Mouse (Mus musculus) spleen, adult 18-20 months (tissue): Measurements from ENCODE around the gene Ces2b.
"Not testable (repeated sequence)": the region's sequence is repeated elsewhere in the genome, so short reads cannot be mapped to it uniquely, and the experiment has no call there.

ENCODE experiments used
- DNase-seq, 2 experiments: peaks; one replicate each; pipeline ENCODE4 v3.0.0; 2022; ENCODE audit warnings: mixed read lengths in 2 of 2

Gene Ces2b

DNA sequence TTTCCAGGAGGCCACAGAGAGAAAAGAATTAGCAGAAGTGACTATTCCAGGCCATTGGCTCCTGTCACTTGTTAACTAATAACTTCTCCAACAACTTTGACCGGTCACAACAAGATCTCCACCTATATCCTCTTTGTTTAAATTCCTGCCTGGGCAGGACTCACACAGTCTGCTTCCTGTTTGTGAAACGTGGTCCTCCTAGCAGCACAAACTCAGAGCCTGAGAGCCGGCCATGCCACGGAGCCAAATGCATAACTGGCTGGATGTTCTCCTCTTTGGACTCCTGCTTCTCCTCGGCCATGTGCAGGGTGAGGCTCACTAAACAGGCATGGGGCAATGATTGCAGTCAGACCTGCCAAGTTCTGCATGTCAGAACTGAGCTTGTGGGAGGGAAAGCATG is at the start of gene Ces2b:
Gene Ces2b, plus strand, starts transcription at position 133 of the 400 bp plus-strand sequence.
- DNase-seq = no peak

DNA sequence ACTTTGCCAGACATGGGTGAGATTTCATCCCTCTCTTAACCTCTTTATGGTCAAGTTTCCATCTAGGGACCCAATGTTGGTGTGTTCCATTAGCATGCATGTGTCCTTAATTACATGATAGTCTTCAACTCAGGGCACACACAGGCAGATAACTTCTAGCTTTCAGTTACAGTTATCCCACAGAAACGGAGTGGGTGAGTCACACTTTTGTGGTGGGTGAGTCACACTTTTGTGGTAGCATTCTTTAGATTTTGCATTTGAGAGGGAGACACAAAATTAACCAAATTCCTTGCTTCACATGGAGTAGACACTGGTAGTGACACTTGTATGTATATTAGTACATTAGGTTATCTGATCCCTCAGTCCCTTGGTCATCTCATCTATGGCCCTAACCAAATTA is 44.3 kb upstream of the Ces2b start:
- no peak for DNase-seq

DNA sequence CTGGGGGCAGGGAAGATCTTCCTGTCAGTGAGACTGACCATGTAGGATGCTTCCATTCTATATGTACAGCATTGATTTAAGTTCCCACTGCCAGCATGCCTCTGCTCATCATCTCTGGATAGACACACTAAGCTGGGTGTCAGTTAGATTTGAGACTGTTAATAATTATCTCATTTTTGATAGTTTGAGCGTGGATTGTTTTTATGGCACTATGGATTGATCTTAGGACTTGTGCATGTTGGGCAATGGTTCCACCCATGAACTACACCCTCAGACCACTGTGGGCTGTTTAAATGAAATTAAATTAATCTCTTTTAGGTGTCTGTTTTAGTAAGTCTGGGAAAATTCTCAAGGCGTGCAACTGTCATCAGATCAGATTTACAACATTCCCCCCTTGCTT is 42.4 kb upstream of the Ces2b start:
- DNase-seq = no peak

DNA sequence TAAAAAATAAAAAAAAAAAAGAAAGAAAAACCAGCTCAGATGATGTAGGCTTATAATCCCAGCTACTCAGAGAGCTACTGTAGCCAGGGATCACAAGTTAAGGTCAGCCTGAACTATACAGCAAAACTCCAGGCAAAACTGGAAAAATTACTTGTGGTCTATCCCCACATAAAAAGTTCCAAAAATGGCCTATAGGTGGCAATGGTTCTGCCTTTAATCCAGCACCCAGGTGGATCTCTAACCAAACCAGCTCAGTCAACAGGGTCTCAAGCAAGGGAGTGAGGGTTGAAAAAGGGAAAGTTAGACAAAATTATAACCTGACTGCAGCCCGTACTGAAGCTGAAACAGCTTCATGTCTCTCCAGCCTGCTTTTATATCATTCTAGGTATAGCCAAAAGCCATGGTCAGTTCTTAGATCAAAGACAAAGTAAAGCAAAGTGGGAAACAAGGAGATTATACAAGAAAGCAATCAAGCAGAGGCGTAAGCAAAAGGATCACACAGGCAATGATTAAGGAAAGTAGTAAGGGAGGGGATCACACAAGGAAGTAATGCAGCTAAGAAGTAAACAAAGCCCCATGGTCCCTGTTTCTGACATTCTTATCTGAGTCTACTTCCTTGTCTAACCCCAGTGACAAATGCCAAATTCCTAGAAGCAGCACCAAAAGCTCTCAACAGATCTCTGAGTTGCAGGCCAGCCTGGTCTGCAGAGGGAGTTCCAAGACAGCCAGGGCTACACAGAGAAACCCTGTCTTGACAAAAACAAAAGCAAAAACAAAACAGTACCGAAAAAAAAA is 41.3 kb upstream of the Ces2b start:
- peak in 1 of 2 experiments; percentile 13 for DNase-seq

DNA sequence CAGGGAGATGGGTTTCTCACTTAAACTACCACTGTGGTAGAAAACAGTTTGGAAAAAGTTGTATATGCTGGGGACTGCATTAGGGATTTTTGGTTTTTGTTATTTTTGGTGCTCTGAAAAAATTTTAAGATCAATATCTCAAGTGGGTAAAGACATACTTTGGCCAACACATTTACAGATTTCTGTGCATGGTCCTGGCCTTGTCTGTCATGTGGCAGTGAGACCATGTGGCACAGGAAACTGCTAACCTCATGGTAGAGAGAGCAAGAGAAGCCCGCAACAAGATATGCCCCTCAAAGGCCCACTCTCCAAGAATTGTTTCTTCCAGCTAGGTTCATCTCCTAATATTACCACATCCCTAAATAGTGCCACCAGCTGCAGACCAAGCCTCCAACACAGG is 32.0 kb upstream of the Ces2b start:
- DNase-seq = no peak

DNA sequence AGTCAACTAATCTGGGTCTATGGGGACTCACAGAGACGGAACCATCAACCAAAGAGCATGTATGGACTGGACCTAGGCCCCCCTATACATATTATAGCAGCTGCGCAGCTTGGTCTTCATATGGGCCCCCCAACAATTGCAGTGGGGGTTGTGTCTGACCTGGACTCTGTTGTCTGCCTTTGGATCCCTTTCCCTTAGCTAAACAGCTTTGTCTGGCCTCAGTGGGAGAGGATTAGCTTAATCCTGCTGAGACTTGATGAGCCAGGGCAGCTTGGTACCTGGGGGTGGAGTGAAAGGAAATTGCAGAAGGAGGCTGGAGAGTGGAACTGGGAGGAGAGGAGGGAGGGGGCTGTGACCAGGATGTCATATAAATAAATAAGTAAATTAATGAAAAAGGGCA is 25.2 kb upstream of the Ces2b start:
- no peak for DNase-seq

DNA sequence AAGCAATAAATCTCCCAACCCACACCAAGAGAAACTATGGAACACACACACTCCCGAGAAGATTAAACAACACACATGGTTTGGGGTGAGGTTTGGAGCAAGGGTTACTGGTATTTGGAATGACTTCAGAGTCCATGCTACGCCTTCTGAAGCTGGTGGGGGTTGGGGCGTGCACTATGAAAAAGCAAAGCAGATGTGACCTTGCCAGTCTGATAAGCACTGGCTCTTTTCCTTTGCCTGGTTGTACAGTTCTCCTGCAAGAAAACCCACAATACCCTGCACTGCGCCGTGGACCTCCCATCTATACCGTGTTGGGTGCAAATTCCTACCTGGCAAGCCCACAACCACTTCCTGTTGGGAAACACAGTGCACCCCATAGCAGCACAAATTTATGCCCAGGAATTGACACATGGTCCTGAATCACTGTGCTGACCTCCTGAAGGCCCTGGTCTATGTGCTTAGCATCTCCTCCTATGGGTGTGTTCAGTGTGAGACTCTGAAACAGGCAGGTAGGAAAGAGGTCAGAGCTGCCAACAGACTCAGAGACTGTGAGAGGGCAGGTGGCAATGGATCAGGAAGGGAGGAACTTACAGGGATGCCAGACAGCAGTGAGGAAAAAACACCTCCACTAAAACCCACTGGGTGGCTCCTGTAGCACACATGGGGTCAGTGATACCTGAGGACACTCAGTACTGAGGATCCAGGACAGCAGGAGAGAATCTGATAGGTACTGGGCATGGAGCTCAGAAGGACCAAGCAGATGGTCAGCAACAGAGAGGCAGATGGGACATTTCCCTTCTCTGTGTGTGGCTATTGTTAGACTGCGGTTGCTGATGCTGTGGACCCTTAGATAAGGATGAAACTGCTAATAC is 22.6 kb upstream of the Ces2b start:
- DNase-seq = no peak

DNA sequence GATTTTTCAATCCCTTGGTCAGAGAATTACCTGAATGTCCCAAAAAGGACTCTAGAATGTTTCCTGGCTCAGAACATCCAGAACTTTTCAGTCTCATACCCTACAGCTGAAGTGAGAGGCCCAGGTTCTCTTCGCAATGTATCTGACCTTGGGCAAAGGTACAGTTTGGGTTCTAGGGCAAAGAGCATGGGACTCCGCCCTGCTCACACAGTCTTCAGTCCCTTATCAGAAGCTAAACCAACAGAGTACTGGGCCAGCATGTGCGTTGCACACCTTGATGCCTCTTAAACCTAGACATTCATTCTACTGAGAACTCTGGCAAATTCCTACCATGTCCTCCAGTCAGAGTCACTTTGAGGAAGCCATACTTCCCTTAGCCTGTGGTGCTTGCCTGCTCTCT is 21.9 kb upstream of the Ces2b start:
- no peak for DNase-seq

DNA sequence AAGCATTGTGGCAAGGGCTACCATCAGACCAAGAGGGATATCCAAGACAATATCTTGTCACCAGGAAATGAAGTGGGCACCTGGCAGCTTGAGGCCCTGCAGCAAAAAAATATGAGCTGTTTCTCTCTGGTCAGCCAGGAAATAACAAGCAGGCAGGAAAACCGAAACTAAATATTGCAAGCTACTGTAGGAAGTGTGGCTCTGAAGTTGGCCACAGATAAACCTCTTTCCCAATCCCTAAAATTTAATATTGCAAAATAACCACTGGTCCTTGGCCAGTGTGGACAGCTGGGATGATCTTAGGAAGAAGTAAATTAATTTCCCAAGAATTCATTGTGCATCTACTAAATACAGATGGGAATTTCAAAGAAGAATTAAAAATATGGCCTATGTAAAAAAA is 4.5 kb upstream of the Ces2b start:
- DNase-seq = no peak

DNA sequence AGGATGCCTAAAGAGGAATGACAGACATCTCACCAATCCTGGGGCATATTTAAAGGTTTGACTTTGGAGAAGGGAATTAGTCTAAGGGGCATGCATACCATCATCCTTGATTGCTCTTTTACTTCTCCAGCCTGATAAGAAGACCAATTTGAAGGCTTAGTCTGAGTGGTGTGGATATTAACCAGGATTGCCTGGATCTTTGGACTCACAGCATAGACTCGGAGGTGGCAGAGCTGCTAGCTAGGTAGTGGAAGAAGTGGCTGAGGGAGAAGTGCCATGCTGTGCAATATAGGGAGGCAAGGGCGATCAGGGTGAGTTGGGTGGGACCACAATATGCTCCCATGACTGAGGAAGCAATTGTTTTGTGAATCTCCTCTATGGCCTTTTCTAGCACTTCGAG is 3.2 kb upstream of the Ces2b start:
- no peak for DNase-seq

DNA sequence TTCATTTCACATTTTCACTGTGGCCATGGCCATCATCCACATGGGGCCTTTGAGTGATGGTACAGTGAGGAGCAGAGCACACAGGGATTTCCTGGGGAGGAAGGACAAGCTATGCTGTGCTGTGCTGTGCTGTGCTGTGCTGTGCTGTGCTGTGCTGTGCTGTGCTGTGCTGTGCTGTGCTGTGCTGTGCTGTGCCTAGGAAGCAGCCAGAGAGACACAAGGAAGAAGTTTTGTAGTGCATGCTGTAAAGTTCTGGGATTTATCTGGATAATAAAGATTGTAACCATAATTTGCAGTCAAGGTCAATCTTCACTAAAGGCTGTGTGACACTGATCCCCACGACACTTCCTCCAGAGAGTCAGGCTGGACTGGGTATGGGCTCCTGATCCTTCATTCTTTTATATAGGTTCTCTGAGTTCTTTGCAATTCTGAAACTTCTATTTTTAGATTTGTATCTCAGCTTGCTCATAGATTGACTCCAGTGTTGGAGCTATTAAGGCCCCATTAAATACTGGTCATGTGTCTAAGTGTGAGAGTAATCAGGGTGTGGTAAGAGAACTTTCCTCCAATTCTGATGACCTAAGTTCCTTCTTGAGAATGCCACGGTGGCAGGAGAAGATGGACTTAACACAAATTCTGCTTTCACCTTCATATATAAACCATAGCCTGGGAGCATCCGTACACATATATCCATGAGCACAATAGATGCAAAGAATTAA is 10.1 kb downstream of the Ces2b start:
- no peak for DNase-seq

DNA sequence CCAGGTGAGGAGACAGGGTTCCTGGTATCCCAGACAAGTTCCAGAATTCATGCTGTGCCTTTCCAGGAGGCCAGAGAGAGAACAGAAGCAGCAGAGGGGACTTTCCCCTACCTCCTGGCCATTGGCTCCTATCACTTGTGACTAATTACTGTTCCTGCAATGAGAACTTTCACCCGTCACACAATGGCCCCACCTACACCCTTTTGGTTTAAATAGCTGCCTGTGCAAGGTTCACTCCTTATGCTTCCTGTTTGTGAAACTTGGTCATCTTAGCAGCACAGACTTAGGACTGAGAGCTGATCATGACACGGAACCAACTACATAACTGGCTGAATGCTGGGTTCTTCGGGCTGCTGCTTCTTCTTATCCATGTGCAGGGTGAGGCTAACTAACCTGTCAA is 15.5 kb downstream of the Ces2b start, which contains the start of gene Ces2c:
Gene Ces2c, plus strand, starts transcription at position 238 of the 400 bp plus-strand sequence.
- no peak for DNase-seq

DNA sequence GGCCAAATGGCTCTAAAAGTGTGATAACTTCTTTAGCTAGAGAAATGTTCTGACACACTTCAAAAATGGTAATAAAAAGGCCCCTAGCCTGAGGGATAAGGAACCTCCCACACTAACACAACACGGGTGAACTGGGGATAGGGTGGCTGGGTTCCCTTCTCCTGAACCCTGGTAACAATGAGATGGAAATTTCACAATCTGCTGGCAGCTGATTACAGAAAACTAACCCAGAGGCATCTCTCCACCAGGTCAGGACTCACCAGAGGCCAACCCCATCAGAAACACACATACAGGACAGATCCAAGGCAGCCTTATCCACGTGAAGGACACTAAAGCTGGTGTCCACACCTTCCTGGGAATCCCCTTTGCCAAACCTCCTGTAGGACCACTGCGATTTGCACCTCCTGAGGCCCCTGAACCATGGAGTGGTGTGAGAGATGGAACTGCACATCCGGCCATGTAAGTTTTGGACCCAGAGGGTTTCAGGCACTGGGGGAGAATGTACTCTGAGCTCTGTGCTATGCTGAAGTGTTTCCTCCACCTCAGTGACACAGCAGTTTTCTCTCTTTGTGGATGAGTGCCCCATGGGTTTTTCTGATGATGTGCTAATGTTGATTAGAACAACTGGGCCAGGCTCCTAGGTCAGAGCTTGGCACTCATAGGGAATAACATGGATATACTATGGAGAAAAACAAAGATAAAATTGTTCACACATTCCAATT is 16.5 kb downstream of the Ces2b start:
- DNase-seq = no peak

DNA sequence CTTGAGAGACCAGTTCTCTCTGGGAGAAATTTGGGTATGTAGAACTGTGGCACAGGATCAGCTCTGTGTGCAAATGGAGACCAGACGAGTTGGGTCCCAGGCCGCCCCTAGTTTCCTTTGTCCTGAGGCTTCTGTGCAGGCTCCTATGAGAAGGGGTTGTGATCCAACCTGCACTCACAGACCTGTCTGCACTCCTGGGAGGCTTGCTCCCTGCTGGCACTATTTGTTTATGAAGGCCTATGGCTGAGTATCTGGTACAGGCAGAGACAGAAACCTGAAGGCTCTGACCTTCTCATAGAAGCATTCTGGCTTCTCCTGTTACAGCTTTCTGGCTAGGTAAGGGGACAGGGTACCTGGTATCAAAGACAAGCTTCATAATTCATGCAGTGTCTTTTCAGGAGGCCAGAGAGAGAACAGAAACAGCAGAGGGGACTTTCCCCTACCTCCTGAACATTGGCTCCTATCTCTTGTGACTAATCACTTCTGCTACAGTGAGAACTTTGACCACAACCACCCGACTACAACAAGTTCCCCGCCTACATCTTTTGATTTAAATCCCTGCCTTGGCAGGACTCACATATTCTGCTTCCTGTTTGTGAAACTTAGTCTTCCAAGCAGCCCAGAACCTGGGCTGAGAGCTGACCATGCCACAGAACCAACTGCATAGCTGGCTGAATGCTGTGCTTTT is 35.6 kb downstream of the Ces2b start:
- not testable (repeated sequence) for DNase-seq

DNA sequence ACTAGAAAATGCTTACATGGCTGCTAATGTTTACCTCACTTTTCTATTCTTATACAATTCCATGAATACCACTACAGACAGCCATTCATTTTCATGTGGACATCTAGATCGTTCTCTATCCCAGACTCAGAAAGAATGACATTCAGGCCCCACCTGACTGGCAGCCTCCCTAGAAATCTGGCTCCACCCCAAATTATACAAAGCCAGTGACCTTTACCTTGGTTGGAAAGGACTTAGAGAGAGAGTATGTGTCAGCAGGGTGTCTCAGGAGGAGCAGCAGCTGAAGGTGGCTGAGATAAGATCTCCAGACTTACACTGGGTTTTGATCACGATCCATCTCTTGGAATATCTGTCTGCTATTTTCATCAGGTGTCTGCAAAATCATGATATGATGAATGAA is 37.5 kb downstream of the Ces2b start:
- not testable (repeated sequence) for DNase-seq

DNA sequence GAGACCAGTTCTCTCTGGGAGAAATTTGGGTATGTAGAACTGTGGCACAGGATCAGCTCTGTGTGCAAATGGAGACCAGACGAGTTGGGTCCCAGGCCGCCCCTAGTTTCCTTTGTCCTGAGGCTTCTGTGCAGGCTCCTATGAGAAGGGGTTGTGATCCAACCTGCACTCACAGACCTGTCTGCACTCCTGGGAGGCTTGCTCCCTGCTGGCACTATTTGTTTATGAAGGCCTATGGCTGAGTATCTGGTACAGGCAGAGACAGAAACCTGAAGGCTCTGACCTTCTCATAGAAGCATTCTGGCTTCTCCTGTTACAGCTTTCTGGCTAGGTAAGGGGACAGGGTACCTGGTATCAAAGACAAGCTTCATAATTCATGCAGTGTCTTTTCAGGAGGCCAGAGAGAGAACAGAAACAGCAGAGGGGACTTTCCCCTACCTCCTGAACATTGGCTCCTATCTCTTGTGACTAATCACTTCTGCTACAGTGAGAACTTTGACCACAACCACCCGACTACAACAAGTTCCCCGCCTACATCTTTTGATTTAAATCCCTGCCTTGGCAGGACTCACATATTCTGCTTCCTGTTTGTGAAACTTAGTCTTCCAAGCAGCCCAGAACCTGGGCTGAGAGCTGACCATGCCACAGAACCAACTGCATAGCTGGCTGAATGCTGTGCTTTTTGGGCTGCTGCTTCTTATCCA is 55.0 kb downstream of the Ces2b start:
- not testable (repeated sequence) for DNase-seq
